Mouse (Mus musculus) lung, postnatal 0 days (tissue): Measurements from ENCODE around the gene Enox1. TPM values are rescaled to one million over a fixed set of nuclear protein-coding genes. Genes with fewer than 3 reads are reported as not detected.
"Not testable (repeated sequence)": the region's sequence is repeated elsewhere in the genome, so short reads cannot be mapped to it uniquely, and the experiment has no call there.

ENCODE experiments used
- ATAC-seq: fragments of 200-750 bp; cut with Nextera tagmentation; 2 replicates; pipeline ENCODE4 v1.8.0; 2017; ENCODE audit warnings: moderate library complexity
- DNase-seq: peaks from one replicate; pipeline ENCODE4 v3.0.0-alpha.2; 2016; ENCODE audit warnings: low spot score
- H3K27ac ChIP-seq: fragments of 300-500 bp; sonication (generic); 2 replicates; pipeline ENCODE4 v1.5.1; 2014; ENCODE audit warnings: antibody characterized with exemption, mild to moderate bottlenecking, low read length, mixed read lengths
- H3K27me3 ChIP-seq: fragments of 300-500 bp; sonication (generic); replicated peaks from 2 replicates; pipeline ENCODE4 v1.6.1; 2014; ENCODE audit warnings: low read length, mixed read lengths; ENCODE audit not compliant: insufficient read depth
- H3K36me3 ChIP-seq: fragments of 300-500 bp; sonication (generic); 2 replicates; pipeline ENCODE4 v1.6.1; 2014; ENCODE audit warnings: low read length, mixed read lengths; ENCODE audit not compliant: insufficient read depth
- H3K4me1 ChIP-seq: fragments of 300-500 bp; sonication (generic); 2 replicates; pipeline ENCODE4 v1.6.1; 2014; ENCODE audit warnings: antibody characterized with exemption, low read depth, low read length, mixed read lengths; ENCODE audit not compliant: insufficient read depth
- H3K4me2 ChIP-seq: fragments of 300-500 bp; sonication (generic); replicated peaks from 2 replicates; pipeline ENCODE4 v1.6.1; 2014; ENCODE audit warnings: low read depth, mild to moderate bottlenecking, low read length, moderate library complexity, mixed read lengths
- H3K4me3 ChIP-seq: fragments of 300-500 bp; sonication (generic); 2 replicates; pipeline ENCODE4 v1.5.1; 2014; ENCODE audit warnings: low read depth, low read length
- H3K9ac ChIP-seq: fragments of 300-500 bp; sonication (generic); replicated peaks from 2 replicates; pipeline ENCODE4 v1.6.1; 2014; ENCODE audit warnings: low read depth, mild to moderate bottlenecking
- H3K9me3 ChIP-seq: fragments of 300-500 bp; sonication (generic); 2 replicates; pipeline ENCODE4 v1.6.1; 2016; ENCODE audit warnings: low read length, mixed read lengths
- CTCF ChIP-seq: IDR thresholded peaks from 2 replicates; pipeline ENCODE4 v1.5.1; 2016; ENCODE audit warnings: antibody characterized with exemption, mild to moderate bottlenecking
- EP300 ChIP-seq: IDR thresholded peaks from 2 replicates; pipeline ENCODE4 v1.6.1; 2016; ENCODE audit warnings: antibody characterized with exemption, mild to moderate bottlenecking, control low read depth
- WGBS: fragments of 180-500 bp; shearing (Covaris S2); extraction: QIAGEN DNeasy Blood & Tissue Kit; methylation state at CpG from one replicate; pipeline ENCODE4 v1.1.7; 2014; 5-methylcytosine and 5-hydroxymethylcytosine counted together
- polyA plus RNA-seq: library from polyadenylated mRNA; unstranded; fragments of >200 nt; fragmentation: Nextera tagmentation; extraction: Ambion mirVana; gene quantifications from 2 replicates; pipeline ENCODE4 v1.2.1, GENCODE M21; 2015

Enox1 gene
- polyA plus RNA-seq, 1 experiment from 2014 or later: 1.5 TPM

DNA sequence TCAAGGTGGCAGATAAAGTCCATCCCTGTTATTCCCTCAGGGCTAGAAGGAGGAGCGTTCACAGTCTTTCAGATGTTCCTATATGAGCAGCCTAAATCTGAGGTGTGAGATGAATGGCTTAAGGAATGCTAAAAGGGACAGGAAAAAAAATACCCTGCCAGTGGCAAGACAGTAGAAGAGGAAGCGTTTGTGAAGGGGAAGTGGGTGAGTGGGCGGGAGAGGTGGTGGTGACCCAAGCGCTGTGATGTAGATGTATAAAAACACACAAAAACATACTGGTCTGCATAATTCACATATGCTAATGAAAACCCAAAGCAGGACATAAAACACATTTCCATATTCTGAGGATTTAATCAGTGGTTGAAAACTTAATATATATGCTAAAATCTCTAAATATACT lies 367.7 kb downstream of the Enox1 start:
- Histone ChIP-seq H3K27ac (no peak overlapping the region), H3K9me3 (no peaks in the 10 kb centered on the region), H3K4me1 (no peaks in the 10 kb centered on the region), H3K4me2 (no peak overlapping the region), H3K36me3 (no peaks in the 10 kb centered on the region), H3K27me3 (no peaks in the 10 kb centered on the region), H3K9ac (no peak overlapping the region), H3K4me3 (no peak overlapping the region)
- 42% methylated on average over 4 of the region's 4 CpGs for WGBS
- TF ChIP-seq CTCF: no peak
- no peak for TF ChIP-seq EP300
- ATAC-seq: no peak
- no peak for DNase-seq

DNA sequence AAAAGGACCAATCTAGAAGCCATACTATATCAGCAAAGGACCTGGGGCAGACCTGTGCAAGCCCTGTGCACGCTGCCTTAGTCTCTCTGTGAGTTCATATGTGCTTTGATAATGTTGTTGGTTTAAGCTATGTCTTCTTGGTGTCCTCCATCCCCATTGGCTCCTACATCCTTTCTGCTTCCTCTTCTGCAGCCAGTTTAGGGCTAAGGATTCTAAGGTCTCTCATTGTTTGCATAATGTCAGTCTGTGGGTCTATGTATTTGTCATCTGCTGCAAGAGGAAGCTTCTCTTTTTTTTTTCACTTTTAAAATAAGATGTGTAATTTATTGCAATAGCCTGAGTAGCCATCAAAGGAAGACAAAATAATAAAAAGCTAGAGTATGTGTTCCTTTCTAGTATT lies 369.7 kb downstream of the Enox1 start:
- Histone ChIP-seq H3K4me3 (no peak overlapping the region), H3K4me2 (no peak overlapping the region)

DNA sequence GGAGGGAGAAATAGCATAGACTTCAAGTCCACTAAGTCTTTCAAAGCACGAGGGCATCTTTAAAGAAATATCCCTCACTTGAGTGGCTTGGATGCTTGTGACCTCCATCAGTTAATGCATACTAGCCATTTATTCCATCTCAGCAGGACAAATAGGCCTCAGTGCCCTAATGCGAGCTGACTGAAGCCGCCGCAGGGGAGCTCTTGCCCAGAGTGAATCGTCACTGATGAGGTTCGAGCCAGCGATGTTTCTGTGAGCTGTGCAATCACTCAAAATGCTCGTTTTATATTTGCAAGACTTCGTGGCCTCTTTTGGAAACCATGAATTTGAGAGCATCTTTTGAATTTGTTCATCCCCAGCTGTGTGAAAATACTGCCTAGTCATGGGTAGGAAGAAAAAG lies 372.6 kb downstream of the Enox1 start:
- DNase-seq: no peak
- no peaks in the 10 kb centered on the region for H3K4me1 ChIP-seq
- H3K36me3 ChIP-seq: no peaks in the 10 kb centered on the region
- TF ChIP-seq CTCF: no peak
- no peaks in the 10 kb centered on the region for H3K27me3 ChIP-seq
- 87% methylated on average over 9 of the region's 9 CpGs for WGBS
- no peak overlapping the region for H3K4me2 ChIP-seq
- H3K9me3 ChIP-seq: no peaks in the 10 kb centered on the region
- no peak overlapping the region for H3K9ac ChIP-seq
- no peak overlapping the region for H3K27ac ChIP-seq
- no peak overlapping the region for H3K4me3 ChIP-seq
- ATAC-seq: no peak

More for the DNA sequence above, 369.7 kb downstream of the Enox1 start:
- H3K9ac ChIP-seq: no peak overlapping the region
- H3K27ac ChIP-seq: no peak overlapping the region
- DNase-seq (no peak), ATAC-seq (no peak)
- TF ChIP-seq EP300: no peak
- no peak for TF ChIP-seq CTCF
- no peaks in the 10 kb centered on the region for H3K36me3 ChIP-seq
- 80% methylated on average over 1 of the region's 1 CpGs for WGBS
- no peaks in the 10 kb centered on the region for H3K9me3 ChIP-seq
- H3K4me1 ChIP-seq: no peaks in the 10 kb centered on the region
- H3K27me3 ChIP-seq: no peaks in the 10 kb centered on the region

DNA sequence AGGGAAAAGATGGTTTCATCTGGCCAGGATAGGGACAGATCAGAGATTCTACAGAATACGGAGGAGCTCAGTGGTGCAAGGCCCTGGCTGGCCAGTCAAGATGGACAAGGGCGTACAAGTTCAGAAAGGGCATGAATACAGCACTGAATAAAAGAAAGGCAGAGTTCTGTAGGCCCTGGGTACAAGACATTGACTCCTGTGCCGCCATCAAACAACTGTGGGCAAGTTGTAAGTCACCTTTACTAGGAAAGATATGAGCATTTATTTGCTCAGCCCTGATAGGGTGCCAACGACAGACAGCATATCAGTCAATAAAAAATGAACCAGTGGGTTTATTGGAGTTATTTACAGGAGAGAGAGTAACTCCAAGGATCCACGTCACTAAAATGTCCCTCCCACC lies 373.1 kb downstream of the Enox1 start:
- no peak overlapping the region for H3K27ac ChIP-seq
- ATAC-seq (no peak), DNase-seq (no peak)
- H3K36me3 ChIP-seq: no peaks in the 10 kb centered on the region
- no peak for TF ChIP-seq CTCF
- TF ChIP-seq EP300: no peak
- no peak overlapping the region for H3K9ac ChIP-seq
- no peak overlapping the region for H3K4me3 ChIP-seq
- H3K4me2 ChIP-seq: no peak overlapping the region
- no peaks in the 10 kb centered on the region for H3K27me3 ChIP-seq
- no peaks in the 10 kb centered on the region for H3K4me1 ChIP-seq
- WGBS: 84% methylated on average over 5 of the region's 5 CpGs
- no peaks in the 10 kb centered on the region for H3K9me3 ChIP-seq

DNA sequence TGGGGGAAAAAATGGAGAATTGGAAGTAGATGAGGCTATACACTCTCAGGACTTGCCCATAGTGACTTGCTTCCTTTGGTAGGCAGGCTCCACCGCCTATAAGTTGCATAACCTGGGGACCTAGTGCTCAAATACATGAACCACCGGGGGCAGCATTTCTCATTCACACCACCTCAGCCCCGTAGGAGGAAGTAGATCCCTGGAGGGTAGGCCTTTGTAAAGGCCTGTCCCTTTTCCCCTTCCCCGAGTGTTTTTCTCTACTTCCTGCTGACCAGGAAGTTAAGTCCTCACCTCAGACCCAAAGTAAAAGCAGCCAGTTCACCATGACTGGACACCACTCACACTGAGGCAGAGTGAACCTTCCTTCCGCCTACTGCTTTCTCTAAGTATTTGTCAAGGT lies 377.1 kb downstream of the Enox1 start:
- ATAC-seq (no peak), DNase-seq (peak; percentile 10)
- TF ChIP-seq CTCF (peak; percentile 24; the same call in 1 of the 2 replicates), EP300 (no peak)
- Histone ChIP-seq H3K9me3 (no peaks in the 10 kb centered on the region), H3K4me1 (no peaks in the 10 kb centered on the region), H3K9ac (no peak overlapping the region), H3K27ac (no peak overlapping the region), H3K4me2 (no peak overlapping the region), H3K4me3 (no peak overlapping the region), H3K36me3 (no peaks in the 10 kb centered on the region), H3K27me3 (no peaks in the 10 kb centered on the region)
- 70% methylated on average over 5 of the region's 5 CpGs for WGBS

DNA sequence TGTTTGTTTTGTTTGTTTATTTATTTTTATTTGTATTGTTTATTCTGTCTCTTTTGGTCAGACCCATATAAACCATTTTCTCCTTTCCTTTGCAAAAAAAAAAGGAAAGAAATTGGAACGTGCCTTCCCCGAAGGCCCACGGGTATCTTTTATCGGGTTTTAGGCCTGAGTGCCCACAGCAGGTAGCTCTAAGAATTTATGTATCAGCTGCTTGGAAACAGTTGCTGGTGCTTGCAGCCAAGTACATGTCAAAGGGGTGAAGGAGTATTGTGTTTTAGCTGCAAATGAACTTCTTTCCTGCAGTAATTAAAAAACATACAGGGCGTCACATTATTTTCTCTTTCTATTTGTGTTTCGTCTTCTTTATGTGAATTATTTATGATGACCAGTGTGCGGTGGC lies 377.6 kb downstream of the Enox1 start:
- 87% methylated on average over 7 of the region's 7 CpGs for WGBS
- DNase-seq: no peak
- Histone ChIP-seq H3K36me3 (no peaks in the 10 kb centered on the region), H3K4me1 (no peaks in the 10 kb centered on the region), H3K9me3 (no peaks in the 10 kb centered on the region), H3K4me3 (no peak overlapping the region), H3K27ac (no peak overlapping the region), H3K27me3 (no peaks in the 10 kb centered on the region), H3K9ac (no peak overlapping the region), H3K4me2 (no peak overlapping the region)
- no peak for ATAC-seq
- TF ChIP-seq CTCF (no peak), EP300 (no peak)

DNA sequence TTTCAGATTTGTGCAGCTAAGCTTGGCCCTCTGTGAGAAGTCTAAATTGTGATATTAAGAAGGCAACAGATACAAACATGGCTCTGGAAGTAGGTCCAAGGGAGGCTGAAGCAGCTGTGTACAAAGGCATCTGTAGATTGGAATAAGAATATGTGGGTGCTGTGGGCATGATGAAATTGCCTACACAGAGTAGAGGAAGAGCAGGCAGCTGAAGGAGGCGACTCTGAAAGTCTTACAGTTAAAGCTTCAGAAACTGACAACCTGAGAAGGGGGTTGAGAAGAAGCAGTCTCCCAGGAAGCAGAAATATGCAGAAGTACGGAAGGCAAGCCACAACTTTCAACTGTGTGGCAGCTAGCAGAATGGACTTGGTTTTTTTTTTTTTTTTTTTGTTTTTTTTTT lies 380.0 kb downstream of the Enox1 start:
- no peak overlapping the region for H3K27ac ChIP-seq
- no peaks in the 10 kb centered on the region for H3K9me3 ChIP-seq
- no peaks in the 10 kb centered on the region for H3K27me3 ChIP-seq
- 69% methylated on average over 2 of the region's 2 CpGs for WGBS
- no peak for ATAC-seq
- H3K4me2 ChIP-seq: no peak overlapping the region
- TF ChIP-seq EP300: no peak
- TF ChIP-seq CTCF: no peak
- no peaks in the 10 kb centered on the region for H3K36me3 ChIP-seq
- no peaks in the 10 kb centered on the region for H3K4me1 ChIP-seq
- no peak for DNase-seq
- H3K4me3 ChIP-seq: no peak overlapping the region
- H3K9ac ChIP-seq: no peak overlapping the region

DNA sequence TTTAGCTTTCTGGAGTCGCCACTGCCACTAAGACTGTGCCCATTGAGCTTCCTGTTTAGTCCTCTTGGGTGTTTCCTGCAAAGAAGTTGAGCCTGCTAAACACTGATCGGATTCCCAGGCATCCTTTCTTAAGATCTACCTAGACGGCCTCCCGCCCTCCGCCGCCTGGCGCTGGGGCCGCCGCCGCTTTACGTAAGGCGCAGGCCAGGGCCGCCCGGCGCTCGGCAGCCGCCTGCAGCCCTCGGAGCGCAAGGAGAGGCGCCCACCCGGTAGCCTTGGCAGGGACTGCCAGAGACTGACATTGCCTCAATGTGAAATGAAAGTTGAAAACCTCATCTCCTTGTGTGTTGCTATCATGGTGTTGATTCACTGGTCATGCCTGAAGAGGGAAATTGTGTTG lies 383.0 kb downstream of the Enox1 start:
- not testable (repeated sequence) for DNase-seq, H3K27me3 ChIP-seq, H3K4me1 ChIP-seq, H3K4me2 ChIP-seq, H3K36me3 ChIP-seq, ATAC-seq, H3K4me3 ChIP-seq, H3K27ac ChIP-seq, H3K9me3 ChIP-seq, H3K9ac ChIP-seq
- WGBS: 72% methylated on average over 21 of the region's 21 CpGs
